Comparison of ENCODE assay signal across 17 mouse cellular contexts in the genomic region with DNA sequence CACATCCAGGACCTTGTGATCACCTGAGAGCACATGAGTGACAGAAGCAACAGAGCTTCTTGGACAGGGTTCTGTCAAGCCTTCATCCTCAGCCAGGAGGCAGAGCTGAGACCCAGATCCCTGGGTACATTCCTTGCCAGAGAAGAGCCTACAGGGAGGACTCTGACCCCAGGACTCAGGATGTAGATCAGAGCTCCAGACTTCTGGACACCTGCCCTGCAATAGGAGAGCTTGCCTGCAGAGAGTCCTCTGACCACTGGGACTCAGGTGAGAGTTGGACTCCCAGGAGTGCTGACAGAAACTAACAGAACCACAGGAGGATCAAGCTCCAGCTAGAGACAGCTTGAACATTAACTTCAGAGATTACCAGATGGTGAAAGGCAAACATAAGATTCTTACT.
"Had no signal": no experiment of that assay in that cellular context is flagged by ENCODE, and none has a peak within 500 bp of the region (broad histone marks: within the 10 kb centered on the region; RNA-seq: fewer than 3 reads in every experiment).

No protein-coding gene starts in this region.

- H3K4me2 ChIP-seq: lung, embryonic 15.5 days; midbrain, embryonic 11.5 days; midbrain, embryonic 13.5 days; midbrain, embryonic 15.5 days; neural tube, embryonic 12.5 days; stomach, embryonic 15.5 days had no signal

- H3K27ac ChIP-seq: lung, embryonic 15.5 days; macrophage; midbrain, embryonic 13.5 days; midbrain, embryonic 15.5 days; neural tube, embryonic 12.5 days; stomach, embryonic 15.5 days; stomach, postnatal 0 days had no signal

- ATAC-seq: lung, postnatal 0 days; midbrain, embryonic 13.5 days; midbrain, embryonic 15.5 days had no signal

- H3K9me3 ChIP-seq: lung, embryonic 15.5 days; midbrain, embryonic 13.5 days; midbrain, embryonic 15.5 days; neural tube, embryonic 12.5 days; stomach, embryonic 15.5 days had no signal

- DNase-seq: lung, adult 2 months; lung, postnatal 14 days; lung, postnatal 36 days; right cerebral cortex, postnatal 14 days; thymus, adult 2 months; thymus, postnatal 25 days; thymus, postnatal 4 days had no signal

- H3K9ac ChIP-seq: lung, embryonic 15.5 days; midbrain, embryonic 13.5 days; midbrain, embryonic 15.5 days; neural tube, embryonic 12.5 days; stomach, embryonic 15.5 days had no signal

- H3K27me3 ChIP-seq: lung, embryonic 15.5 days; megakaryocyte, embryonic 14.5 days; midbrain, embryonic 13.5 days; midbrain, embryonic 15.5 days; neural tube, embryonic 12.5 days; stomach, embryonic 15.5 days had no signal

- H3K4me1 ChIP-seq: lung, embryonic 15.5 days; megakaryocyte, embryonic 14.5 days; midbrain, embryonic 13.5 days; midbrain, embryonic 15.5 days; neural tube, embryonic 12.5 days; stomach, embryonic 15.5 days had no signal

- H3K4me3 ChIP-seq: lung, embryonic 15.5 days; megakaryocyte, embryonic 14.5 days; midbrain, embryonic 13.5 days; midbrain, embryonic 15.5 days; neural tube, embryonic 12.5 days; stomach, embryonic 15.5 days had no signal

- H3K36me3 ChIP-seq: lung, embryonic 15.5 days; midbrain, embryonic 13.5 days; midbrain, embryonic 15.5 days; neural tube, embryonic 12.5 days; stomach, embryonic 15.5 days had no signal
